Mouse (Mus musculus): ENCODE results near the gene Klf9.
A peak's percentile ranks its signal among the peaks of the same experiment; 100 is the strongest.
"Not testable (repeated sequence)": the region's sequence is repeated elsewhere in the genome, so short reads cannot be mapped to it uniquely, and the experiment has no call there.

The Klf9 gene

GRCm38 (mm10) chr19:23139756-23140470, 1.1 kb upstream of the Klf9 start:
- no peak for DNase-seq (ENCODE audit: low read depth)

GRCm38 (mm10) chr19:23141391-23142281, 610 bp downstream of the Klf9 start:
- DNase-seq (ENCODE audit: low read depth): no peak

DNA sequence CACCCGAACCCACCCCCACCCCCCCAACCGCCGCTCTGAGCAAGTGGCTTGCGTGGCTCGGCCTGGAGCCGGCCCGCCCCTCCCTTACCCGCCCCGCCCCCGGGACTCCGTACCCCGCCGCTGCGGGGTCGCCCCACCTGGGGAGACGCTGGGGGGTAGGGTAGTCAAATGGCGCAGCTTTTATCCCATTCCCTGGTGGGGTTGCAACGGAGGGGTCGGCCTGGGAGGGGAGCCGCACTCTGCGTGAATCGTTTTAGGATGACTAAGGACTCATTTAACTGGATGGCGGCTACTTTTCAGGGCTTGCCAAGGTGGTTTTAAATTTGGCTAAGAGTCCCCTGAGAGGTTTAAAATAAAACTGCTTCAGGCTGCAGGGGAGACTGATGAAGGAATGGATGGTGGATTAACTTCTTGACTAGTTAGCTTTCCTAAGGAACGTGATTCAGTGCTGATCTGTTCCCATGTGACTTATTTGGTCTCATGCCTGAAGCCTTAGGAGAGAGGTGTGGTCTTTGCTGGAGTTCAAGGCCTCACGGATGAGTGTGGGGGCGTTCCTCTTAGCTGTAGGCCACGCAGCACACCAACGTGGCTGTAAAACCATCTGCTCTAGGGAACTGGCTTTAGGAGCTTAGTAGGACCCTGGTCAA, 1.5 kb downstream of the Klf9 start:
- DNase-seq (ENCODE audit: low read depth): no peak

- DNase-seq (ENCODE audit: low read depth): no peak
Observed at GRCm38 (mm10) chr19:23143074-23143445, 2.0 kb downstream of the Klf9 start.

- no peak for DNase-seq (ENCODE audit: low read depth)
Observed at GRCm38 (mm10) chr19:23143541-23143940, 2.5 kb downstream of the Klf9 start.

- no peak for DNase-seq (ENCODE audit: low read depth)
Observed at GRCm38 (mm10) chr19:23144031-23144430, 3.0 kb downstream of the Klf9 start.

- no peak for DNase-seq (ENCODE audit: low read depth)
Observed at GRCm38 (mm10) chr19:23145146-23145545, 4.1 kb downstream of the Klf9 start.

DNA sequence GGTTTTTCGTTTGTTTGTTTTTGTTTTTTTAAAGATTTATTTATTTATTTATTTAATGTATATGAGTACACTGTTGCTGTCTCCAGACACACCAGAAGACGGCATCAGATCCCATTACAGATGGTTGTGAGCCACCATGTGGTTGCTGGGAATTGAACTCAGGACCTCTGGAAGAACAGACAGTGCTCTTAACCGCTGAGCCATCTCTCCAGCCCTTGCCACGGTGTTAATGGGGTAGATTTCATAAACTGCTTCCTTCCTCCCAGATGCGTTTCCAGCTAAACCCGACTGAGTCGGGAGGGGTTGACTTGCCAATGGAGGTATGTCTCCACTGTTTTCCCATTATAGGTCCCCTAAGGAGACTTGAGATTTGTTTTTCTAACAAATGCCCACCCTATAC, 4.5 kb downstream of the Klf9 start:
- not testable (repeated sequence) for DNase-seq (ENCODE audit: low read depth)

DNA sequence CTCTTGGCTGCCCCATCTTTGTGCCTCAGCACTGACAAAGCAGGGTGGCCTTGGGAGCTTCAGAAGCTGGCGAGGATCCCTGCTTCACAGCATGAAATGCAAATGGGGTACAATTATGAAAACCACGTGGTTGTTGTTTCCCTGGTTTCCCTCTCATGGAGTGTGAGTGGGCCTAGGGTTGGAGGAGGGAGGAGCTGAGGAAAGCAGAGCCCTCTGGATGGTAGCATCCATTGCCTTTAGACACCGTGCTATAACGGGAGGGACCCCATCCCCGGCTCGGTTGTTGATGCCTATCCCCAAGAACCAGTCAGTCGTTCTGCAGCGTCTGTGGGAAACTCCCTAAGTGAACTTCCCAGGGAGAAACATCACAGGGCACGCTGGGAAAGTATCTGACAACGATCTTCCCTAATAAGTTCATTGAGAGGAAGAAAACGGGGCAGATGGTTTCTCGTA, 5.4 kb downstream of the Klf9 start:
- no peak for DNase-seq (ENCODE audit: low read depth)

GRCm38 (mm10) chr19:23147026-23147966, 6.3 kb downstream of the Klf9 start:
- no peak for DNase-seq (ENCODE audit: low read depth)

GRCm38 (mm10) chr19:23149465-23150410, 8.7 kb downstream of the Klf9 start:
- no peak for DNase-seq (ENCODE audit: low read depth)

DNA sequence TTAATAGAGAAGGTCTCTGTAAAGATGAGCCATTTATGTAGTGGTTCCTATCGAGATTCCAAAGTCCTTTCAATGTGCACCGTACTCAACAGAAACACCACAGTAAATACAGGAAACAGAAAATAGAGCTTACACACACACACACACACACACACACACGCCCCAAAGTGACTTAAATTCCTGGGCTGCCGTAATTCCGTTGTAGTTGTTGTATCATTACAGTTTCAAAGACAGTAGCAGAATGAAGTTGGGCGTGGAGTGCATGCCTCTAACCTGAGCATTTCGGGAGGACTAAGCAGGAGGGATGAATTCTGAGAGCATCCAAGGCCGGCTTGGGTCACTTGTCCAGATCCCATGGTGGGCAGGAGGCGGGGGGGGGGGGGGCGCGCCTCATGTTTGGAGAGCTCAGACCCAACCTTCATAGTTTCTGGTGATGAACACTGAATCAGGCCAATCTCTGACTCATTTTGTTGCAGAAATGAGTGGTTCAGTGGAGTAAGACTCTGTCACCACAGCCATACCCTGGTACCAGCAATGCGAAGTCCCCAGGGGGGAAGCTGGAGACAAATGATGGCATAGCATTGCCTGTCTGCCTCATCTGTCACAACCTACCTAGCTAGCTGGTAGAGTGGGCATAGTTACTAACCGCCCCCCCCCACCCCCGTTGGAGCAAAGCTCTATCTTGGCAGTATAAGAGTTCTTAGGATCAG, 9.7 kb downstream of the Klf9 start:
- no peak for DNase-seq (ENCODE audit: low read depth)

DNA sequence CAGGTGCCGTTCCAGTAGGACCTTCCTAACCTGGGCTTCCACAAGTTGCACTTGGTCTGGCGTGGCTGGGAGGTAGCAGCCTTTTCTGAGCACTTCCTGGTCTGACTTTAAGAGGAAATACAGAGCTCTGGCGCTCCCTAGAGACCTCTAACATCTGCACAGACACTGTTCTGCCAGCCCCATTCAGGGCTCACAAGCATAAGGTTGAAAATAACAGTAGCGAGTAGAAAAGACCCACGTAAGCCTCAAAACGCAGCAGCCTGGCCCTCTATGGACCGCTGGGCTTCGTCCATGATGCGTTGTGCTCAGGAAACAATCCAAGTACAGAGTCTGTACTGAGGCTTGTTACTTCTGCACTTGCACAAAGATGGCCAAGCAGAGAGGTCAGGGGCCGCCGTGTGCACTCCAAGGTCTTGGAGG, 10.6 kb downstream of the Klf9 start:
- peak; percentile 73 for DNase-seq (ENCODE audit: low read depth)

- no peak for DNase-seq (ENCODE audit: low read depth)
Observed at GRCm38 (mm10) chr19:23152201-23152640, 11.2 kb downstream of the Klf9 start.

GRCm38 (mm10) chr19:23152771-23153605, 12.0 kb downstream of the Klf9 start:
- no peak for DNase-seq (ENCODE audit: low read depth)

DNA sequence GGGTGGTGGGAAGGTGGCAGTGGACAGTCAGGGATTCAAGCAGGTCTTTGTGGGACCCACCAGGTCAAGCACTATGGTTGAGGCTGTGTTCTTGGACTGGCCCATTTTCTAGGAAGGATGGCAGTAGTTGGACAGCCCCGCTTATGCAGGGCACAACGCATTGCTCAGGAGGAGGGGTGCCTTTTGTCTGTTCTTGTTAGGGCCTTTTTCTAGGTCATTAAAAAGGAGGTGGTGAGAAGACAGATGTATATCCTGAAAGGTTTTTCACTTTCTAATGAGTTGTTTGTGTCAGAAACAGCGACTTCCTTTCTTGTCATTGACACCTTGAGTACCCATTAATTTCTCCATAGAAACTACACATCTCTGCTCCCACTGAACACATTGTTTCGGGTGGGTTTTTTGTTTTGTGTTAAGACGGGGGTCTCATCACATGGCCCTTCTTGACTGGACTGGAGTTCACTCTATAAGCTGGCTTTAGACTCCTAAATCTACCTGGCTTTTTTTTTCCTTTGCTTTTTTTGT, 12.6 kb downstream of the Klf9 start:
- no peak for DNase-seq (ENCODE audit: low read depth)

DNA sequence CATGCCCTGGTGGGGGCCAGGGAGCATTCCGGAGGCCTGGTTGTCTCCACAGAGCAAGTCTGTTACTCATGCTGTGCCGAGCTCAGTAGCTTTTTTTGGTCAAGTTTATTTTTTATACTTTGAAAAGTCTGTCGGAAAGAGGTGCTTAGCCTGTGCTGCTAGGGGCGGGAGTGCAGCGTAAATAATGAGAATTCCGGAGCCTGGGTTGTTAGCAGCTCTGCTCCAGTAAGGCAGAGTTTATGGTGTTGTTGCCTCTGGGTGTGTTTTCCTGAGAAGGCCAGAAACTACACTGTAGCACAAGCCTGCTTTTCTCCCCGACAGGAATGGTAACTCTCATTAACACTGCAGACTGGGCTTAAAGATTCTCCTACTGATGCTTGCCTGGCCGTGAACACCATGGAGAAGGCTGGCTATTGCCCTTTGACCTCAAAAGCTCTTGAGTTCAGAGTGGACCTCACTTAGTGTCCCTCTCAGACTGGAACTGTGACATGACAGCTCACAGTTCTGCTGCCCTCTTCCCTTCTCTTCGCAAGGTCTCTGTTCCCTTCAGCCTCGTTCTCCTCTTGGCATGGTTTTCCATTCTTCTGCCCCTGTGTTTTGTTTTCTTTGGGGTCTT, 18.9 kb downstream of the Klf9 start:
- no peak for DNase-seq (ENCODE audit: low read depth)

DNA sequence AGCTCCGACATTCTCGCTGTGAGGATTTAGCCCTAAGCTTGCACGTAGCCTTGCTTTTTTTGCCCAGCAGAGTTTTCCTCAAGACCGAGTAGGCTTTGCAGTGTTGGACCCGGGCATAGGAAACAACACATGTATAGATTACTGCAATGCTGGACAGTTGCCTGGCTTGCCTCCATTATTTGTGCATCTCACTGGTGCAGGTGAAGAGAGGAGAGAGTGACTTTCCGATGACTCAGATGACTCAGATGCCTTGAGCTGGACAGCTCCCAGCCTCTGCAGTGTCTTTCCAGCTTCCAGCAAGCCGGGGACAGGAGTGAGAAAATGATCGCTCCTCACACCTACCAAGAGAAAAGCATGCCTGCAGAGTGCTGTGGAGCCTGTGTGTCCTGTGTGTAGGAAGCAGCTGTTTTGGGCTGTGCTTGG, 21.4 kb downstream of the Klf9 start:
- DNase-seq (ENCODE audit: low read depth): no peak
